Mouse (Mus musculus): ENCODE data around the gene Nifk.

Gene Nifk

DNA sequence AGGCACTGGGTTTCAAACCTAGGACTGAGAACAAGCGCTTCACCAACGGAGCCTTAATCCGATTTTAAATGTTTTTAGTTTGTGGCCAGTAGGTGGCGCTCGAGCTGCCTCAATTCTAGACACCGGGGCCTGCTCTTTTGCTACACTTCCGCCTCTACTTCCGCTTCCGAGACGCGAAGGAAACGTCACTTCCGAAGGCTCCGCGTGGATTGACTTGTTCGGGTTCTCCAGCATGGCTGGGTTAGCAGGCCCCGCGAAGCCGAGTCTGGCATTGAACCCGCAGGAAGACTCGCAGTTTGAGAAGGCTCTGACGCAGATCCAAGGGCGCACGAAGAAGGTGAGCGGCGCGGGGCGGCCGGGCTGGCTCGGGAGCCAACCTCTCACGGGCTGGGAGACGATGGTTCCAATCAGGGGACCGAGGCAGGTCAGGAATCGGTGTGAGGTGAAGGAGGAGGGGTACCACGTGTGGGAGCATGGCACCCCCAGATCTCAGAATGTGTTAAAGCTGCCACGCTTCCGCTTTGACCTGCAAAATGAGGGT is at the start of gene Nifk:
TSS of gene Nifk (plus strand) at position 179 of the 541 bp plus-strand sequence.
- ChIA-PET POLR2A (interaction anchor here (0.7 to 9.3 kb wide), 17 partner anchors 10 to 306 kb away, joined by 3 to 84 read pairs (median 5); partner anchors contain the start of genes Tsn (in 2 of the 4) and Tfcp2l1 (in 1 of the 4)), CTCF (interaction anchor here (0.6 to 3.0 kb wide), 5 partner anchors 11 to 387 kb away, joined by 3 to 19 read pairs (median 4); partner anchors contain the start of gene Tsn (in 1 of the 4))

DNA sequence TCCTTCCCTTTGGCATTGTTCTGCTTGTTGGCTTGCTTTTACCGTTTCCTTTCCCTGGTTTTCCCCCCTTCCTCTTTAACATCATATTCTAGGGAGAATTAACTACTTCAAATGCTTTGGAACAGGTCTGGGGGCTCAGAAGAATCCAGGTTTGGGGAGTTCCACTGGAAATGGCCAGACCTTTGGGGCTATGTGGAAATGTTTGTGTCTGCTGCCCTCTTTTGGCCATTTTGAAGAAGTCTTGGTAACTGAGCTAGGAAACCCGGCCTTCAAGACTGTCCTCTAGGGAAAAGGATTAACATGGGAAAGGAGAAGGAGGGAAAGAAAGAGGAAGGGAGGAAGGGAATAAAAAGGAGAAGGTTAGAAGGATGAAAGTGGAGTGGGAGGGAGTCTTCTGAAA is 46.5 kb upstream of the Nifk start:
- POLR2A ChIA-PET, result interaction anchor here (0.5 to 1.6 kb wide), 7 partner anchors 9 to 506 kb away, joined by 3 to 7 read pairs (median 3); no protein-coding TSS in a partner anchor
- CTCF ChIA-PET, result interaction anchor here in 3 of 4 experiments (0.6 to 1.5 kb wide), 11 partner anchors 21 to 1696 kb away, joined by 3 to 16 read pairs (median 3); partner anchors contain the start of genes Nifk (in 1 of the 3) and Tsn (in 1 of the 3)

DNA sequence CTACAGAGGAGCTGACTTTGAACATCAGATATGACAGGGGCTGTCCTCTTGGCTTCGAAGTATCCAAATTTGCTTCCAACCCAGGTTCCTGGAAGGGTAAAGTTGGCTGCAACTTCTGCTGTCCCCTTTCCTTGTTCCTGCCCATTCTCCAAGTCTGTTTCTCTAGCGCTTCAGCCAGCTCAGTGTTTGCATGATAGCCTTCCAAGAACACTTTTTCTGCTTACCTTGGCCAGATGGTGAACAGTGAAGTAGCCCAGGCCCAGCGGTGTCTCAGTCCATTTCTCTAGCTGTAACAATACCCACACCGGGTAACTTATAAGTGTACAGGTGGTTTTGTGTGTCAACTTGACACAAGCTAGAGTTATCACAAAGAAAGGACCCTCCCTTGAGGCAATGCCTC is 29.3 kb upstream of the Nifk start:
- ChIA-PET CTCF (interaction anchor here in 1 of 4 experiments (1.2 kb wide), 1 partner anchor 28 kb away, joined by 3 read pairs; no protein-coding TSS in a partner anchor), POLR2A (interaction anchor here in 1 of 4 experiments (0.9 to 6.2 kb wide), 3 partner anchors 11 to 19 kb away, joined by 4 to 44 read pairs (median 4); partner anchors contain the start of gene Tsn)

GRCm38 (mm10) chr1:118294192-118294591 is 27.4 kb upstream of the Nifk start:
- CTCF ChIA-PET, result no interaction called here
- POLR2A ChIA-PET, result interaction anchor here in 2 of 4 experiments (0.7 to 6.2 kb wide), 7 partner anchors 9 to 165 kb away, joined by 3 to 44 read pairs (median 4); no protein-coding TSS in a partner anchor

- POLR2A ChIA-PET, result interaction anchor here in 3 of 4 experiments (0.7 to 6.2 kb wide), 10 partner anchors 8 to 165 kb away, joined by 3 to 44 read pairs (median 4); partner anchors contain the start of gene Tsn (in 1 of the 3)
- CTCF ChIA-PET, result no interaction called here
Observed at GRCm38 (mm10) chr1:118294826-118295225, 26.8 kb upstream of the Nifk start.

- CTCF ChIA-PET, result interaction anchor here in 1 of 4 experiments (1.0 kb wide), 1 partner anchor 21 kb away, joined by 3 read pairs; no protein-coding TSS in a partner anchor
Observed at GRCm38 (mm10) chr1:118296673-118297072, 25.0 kb upstream of the Nifk start.

GRCm38 (mm10) chr1:118297719-118298118 is 23.9 kb upstream of the Nifk start:
- ChIA-PET CTCF (no interaction called here), POLR2A (interaction anchor here in 2 of 4 experiments (1.2 to 6.2 kb wide), 8 partner anchors 6 to 161 kb away, joined by 4 to 44 read pairs (median 6); partner anchors contain the start of gene Tsn (in 2 of the 2))

More at GRCm38 (mm10) chr1:118296673-118297072, 25.0 kb upstream of the Nifk start:
- POLR2A ChIA-PET, result interaction anchor here in 3 of 4 experiments (1.3 to 6.2 kb wide), 9 partner anchors 7 to 162 kb away, joined by 3 to 44 read pairs (median 6); partner anchors contain the start of gene Tsn (in 1 of the 3)

DNA sequence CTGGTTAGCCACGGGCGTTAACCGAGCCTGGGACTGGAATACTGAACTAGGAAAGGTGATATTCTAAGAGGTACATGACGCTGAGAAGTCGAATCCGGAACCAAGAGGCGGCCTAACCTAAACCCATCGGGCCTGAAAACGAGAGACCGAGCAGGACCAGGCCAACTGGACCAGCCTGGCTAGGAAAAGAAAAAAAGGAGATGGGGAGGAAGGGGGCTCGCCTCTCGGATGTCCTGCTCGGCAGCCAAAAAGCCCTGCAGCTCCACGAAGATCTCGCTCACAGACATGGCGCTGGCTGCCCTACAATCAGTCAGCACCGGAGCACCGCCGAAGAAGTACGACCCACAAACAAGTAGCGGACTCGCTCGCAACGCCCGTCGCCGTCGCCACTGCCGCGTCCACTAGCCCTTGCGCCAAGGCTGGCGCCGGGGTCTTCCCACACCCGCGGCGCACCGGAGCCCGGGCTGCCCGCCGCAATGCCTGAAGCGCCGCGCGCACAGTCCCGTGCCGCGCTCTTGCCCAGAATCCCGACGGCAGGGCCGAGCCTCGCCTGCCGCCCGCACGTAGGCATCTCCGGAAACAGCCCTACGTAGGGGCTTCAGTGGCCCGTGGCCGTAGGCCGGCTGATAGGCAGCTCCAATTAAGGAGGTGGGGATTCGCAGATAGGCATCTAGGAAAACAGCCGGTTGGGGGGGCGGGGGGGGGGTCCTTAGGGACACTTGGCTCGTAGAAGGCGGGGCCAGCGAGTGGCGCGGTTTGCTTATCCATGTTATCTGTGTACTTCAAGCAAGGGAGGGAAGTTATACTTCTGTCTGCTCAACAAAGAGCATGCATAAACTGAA is 10.6 kb upstream of the Nifk start:
- CTCF ChIA-PET, result interaction anchor here (0.6 to 2.4 kb wide), 6 partner anchors 9 to 36 kb away, joined by 3 to 19 read pairs (median 4); partner anchors contain the start of gene Nifk (in 1 of the 4)
- POLR2A ChIA-PET, result interaction anchor here (0.6 to 4.1 kb wide), 36 partner anchors 8 to 931 kb away, joined by 3 to 35 read pairs (median 4); partner anchors contain the start of genes Clasp1 (in 1 of the 4) and Nifk (in 1 of the 4)

DNA sequence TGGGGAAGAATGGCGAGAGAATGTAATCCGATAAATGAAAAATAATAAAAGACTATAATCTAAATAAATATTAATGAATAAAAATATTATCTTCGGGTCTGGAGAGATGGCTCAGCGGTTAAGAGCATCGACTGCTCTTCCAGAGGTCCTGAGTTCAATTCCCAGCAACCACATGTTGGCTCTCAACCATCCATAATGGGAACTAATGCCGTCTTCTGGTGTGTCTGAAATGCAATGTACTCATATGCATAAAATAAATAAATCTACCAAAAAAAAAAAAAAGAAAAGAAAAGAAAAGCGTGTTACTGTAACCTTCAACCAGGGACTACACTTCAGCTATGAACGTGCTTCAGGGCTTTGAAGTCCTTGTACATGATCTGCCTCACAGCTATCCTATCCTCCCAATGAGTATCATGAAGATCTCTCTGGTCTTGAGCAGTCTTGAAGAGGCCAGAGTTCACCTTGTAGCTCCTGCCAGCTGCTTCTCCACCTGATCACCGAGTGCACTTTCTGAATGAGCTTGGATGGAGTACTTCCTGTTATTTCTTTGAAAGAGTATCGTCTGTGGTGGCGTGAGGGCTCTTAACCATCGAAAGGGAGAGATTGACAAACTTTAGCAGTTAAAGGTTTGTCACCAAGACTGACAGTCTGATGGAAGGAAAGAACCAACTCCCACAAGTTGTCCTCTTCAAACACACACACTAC is 9.9 kb upstream of the Nifk start, which contains the start of gene Tsn:
TSS of gene Tsn (minus strand) at position 118 of the 705 bp plus-strand sequence.
- ChIA-PET CTCF (interaction anchor here (1.0 to 2.4 kb wide), 5 partner anchors 9 to 36 kb away, joined by 3 to 19 read pairs (median 4); partner anchors contain the start of gene Nifk (in 1 of the 4)), POLR2A (interaction anchor here (0.6 to 4.1 kb wide), 26 partner anchors 9 to 316 kb away, joined by 3 to 35 read pairs (median 5); partner anchors contain the start of genes Clasp1 (in 1 of the 4), Nifk (in 1 of the 4) and Tfcp2l1 (in 1 of the 4))

- CTCF ChIA-PET, result interaction anchor here (0.6 to 3.0 kb wide), 21 partner anchors 9 to 1604 kb away, joined by 3 to 19 read pairs (median 3); partner anchors contain the start of gene Tsn (in 4 of the 4)
- POLR2A ChIA-PET, result interaction anchor here (0.8 to 9.3 kb wide), 20 partner anchors 9 to 307 kb away, joined by 3 to 84 read pairs (median 4); partner anchors contain the start of genes Tsn (in 2 of the 4) and Tfcp2l1 (in 1 of the 4)
Observed at GRCm38 (mm10) chr1:118320696-118321095, 943 bp upstream of the Nifk start.

GRCm38 (mm10) chr1:118334749-118335713 is 13.4 kb downstream of the Nifk start:
- POLR2A ChIA-PET, result interaction anchor here in 3 of 4 experiments (0.6 to 3.1 kb wide), 13 partner anchors 8 to 405 kb away, joined by 3 to 18 read pairs (median 4); partner anchors contain the start of gene Nifk (in 1 of the 3)
- CTCF ChIA-PET, result interaction anchor here in 2 of 4 experiments (0.5 to 0.6 kb wide), 2 partner anchors 16 to 69 kb away, joined by 3 to 4 read pairs; no protein-coding TSS in a partner anchor

DNA sequence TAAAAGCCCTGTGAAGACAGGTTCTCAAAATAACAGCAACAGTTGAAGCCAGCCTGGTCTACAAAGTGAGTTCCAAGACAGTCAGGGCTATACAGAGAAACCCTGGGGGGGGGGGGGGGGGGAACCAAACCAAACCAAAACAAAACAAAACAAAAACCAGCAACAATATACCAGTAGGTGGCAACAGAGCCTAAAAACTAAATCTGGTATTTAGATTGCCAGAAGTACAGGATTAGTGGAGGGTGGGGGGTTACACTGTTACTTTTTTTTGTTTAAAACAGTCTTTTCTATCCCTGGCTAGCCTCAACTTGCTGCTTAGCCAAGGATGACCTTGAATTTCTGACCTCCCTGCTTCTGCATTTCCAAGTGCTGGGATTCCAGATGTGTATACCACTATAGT is 14.2 kb downstream of the Nifk start:
- CTCF ChIA-PET, result interaction anchor here in 2 of 4 experiments (0.6 to 0.7 kb wide), 2 partner anchors 68 to 76 kb away, joined by 3 read pairs; no protein-coding TSS in a partner anchor
- POLR2A ChIA-PET, result interaction anchor here (0.6 to 4.6 kb wide), 15 partner anchors 10 to 352 kb away, joined by 3 to 74 read pairs (median 5); no protein-coding TSS in a partner anchor

GRCm38 (mm10) chr1:118337921-118338320 is 16.3 kb downstream of the Nifk start:
- CTCF ChIA-PET, result no interaction called here

DNA sequence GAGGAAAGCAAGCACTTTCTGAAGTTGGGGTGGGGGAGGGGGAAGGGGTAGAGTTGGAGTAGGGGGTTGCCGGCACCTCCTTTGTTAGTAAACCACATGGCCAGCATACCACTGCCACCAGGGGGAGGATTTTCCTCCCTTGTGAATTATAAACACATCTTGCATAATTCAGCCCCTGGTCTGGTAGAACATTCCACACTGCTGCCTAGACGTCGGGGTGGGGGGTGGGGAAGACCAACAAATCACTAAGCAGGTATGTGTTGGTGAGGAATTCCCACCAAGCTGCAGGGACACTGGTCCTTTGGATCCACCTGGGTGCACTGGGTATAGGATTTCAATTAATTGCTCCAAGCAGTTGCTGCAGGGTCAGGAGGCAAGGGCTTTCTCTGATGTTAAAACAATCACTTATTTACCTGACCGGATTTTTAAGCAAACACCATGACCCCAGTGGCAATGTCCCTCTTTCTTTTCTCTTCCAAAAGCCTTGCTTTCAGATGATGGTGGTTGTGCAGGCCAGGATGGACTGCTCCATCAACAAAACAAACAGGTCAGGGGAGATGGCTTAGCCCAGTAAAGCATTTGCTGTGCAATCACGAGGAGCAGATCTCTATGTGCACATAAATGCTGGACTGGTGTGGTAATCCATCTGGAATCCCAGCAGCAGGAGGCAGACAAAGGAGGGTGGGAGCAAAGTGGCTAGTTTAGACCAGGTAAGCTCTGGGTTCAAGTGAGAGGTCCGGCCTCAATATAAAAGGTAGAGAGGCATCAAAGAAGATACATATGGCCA is 22.2 kb downstream of the Nifk start:
- ChIA-PET POLR2A (interaction anchor here in 3 of 4 experiments (0.5 to 5.2 kb wide), 27 partner anchors 10 to 1813 kb away, joined by 3 to 70 read pairs (median 4); partner anchors contain the start of genes Clasp1 (in 1 of the 3) and Nifk (in 1 of the 3)), CTCF (interaction anchor here in 2 of 4 experiments (0.6 to 1.5 kb wide), 3 partner anchors 9 to 282 kb away, joined by 3 to 6 read pairs (median 3); no protein-coding TSS in a partner anchor)

More at GRCm38 (mm10) chr1:118337921-118338320, 16.3 kb downstream of the Nifk start:
- POLR2A ChIA-PET, result interaction anchor here in 3 of 4 experiments (0.5 to 4.6 kb wide), 11 partner anchors 10 to 290 kb away, joined by 3 to 74 read pairs (median 4); partner anchors contain the start of gene Tfcp2l1 (in 1 of the 3)

GRCm38 (mm10) chr1:118349922-118350321 is 28.3 kb downstream of the Nifk start:
- ChIA-PET CTCF (no interaction called here), POLR2A (interaction anchor here in 2 of 4 experiments (0.6 to 2.5 kb wide), 9 partner anchors 9 to 662 kb away, joined by 3 to 11 read pairs (median 4); partner anchors contain the start of gene Nifk (in 1 of the 2))
